ENCODE assay signal across 9 mouse cellular contexts in genomic region chr2:34526527-34527371, GRCm38 (mm10).
DNase-seq lines count a peak whose midpoint lies in the region; ATAC-seq and TF ChIP-seq lines count a peak whose summit lies in the region.
"Had no signal": no experiment of that assay in that cellular context is flagged by ENCODE, and none has a peak within 500 bp of the region (broad histone marks: within the 10 kb centered on the region; RNA-seq: fewer than 3 reads in every experiment).

No protein-coding gene starts in this region.

- 39% methylated on average over 15 of the region's 15 CpGs for WGBS in lung, adult 2 months

- no peak for TF ChIP-seq POLR2A in brain, embryonic 14.5 days (IDR thresholded peaks at IDR 0.05; ENCODE audit: borderline replicate concordance, extremely low read depth, insufficient read depth, insufficient read length, poor library complexity, severe bottlenecking)
- TF ChIP-seq POLR2A in lung, adult 2 months (IDR thresholded peaks at IDR 0.05; ENCODE audit: borderline replicate concordance, extremely low read depth, low read depth, low read length): no peak

- peak; percentile 14 for DNase-seq in kidney, adult 11 months
- DNase-seq in kidney, postnatal 14 days: no peak
- peak; percentile 80 for DNase-seq in brain, embryonic 14.5 days (ENCODE audit: low read depth)
- peak; percentile 23 for DNase-seq in gastrocnemius, postnatal 14 days
- peak; percentile 38 for DNase-seq in lung, adult 2 months
- DNase-seq in frontal cortex, postnatal 25 days (ENCODE audit: low spot score in 2 of 2): no peak
- DNase-seq in spleen, adult 18-20 months: no peak

- no peak for ATAC-seq in granulocyte monocyte progenitor cell, adult 5-6 weeks (replicated peaks; ENCODE audit: poor library complexity, severe bottlenecking)

- H3K4me1 ChIP-seq in lung, adult 2 months (ENCODE audit: control insufficient read depth, insufficient read depth, low read length): peaks cover 10% of the 10 kb centered on the region

- H3K4me3 ChIP-seq in lung, adult 2 months (replicated peaks; ENCODE audit: extremely low read depth, low read depth, low read length): no peak overlapping the region
- H3K4me3 ChIP-seq: neural tube, embryonic 12.5 days had no signal

- intact Hi-C loops in gastrocnemius, postnatal 14 days (cut with DNase I; ENCODE audit: low total_unique reads): loop anchor here (10.0 kb wide), 1 partner anchor 552 kb away; no protein-coding TSS in a partner anchor

- TF ChIP-seq CTCF in brain, embryonic 14.5 days (IDR thresholded peaks at IDR 0.05; ENCODE audit: borderline replicate concordance, extremely low read depth, insufficient read depth, insufficient read length): no peak
- no peak for TF ChIP-seq CTCF in lung, adult 2 months (IDR thresholded peaks at IDR 0.05; ENCODE audit: insufficient read depth, low read length)

Comparison
In these comparisons a context has a peak if more than half of its experiments do, and no peak if none do; other contexts are left out.
1. DNase-seq: peak in kidney, adult 11 months (single experiment), brain, embryonic 14.5 days (single experiment), gastrocnemius, postnatal 14 days (single experiment) and lung, adult 2 months (single experiment); none in kidney, postnatal 14 days (single experiment), frontal cortex, postnatal 25 days (0 of 2) and spleen, adult 18-20 months (0 of 2).